Mouse (Mus musculus): Measurements from ENCODE around the gene C2cd4a.

C2cd4a gene

DNA sequence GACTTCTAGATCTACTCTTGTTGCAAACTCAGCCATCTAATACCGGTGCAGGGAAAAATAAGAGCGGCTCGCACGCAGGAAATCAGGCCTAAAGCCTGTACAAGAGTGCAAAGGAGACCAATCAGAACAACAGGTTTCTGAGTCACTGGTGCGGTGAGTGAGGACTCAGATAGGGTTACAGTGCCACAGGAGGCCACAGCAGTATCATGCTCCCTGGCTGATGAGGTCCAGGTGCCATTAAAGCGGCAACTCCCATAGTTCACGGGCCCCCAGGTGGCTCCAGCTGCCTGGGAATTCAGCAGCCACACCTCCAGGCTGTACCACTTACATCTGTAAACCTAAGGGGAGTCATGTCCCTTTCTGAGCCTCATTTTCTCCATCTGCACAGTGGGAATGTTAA, 45.8 kb downstream of the C2cd4a start:
- DNase-seq = no peak

DNA sequence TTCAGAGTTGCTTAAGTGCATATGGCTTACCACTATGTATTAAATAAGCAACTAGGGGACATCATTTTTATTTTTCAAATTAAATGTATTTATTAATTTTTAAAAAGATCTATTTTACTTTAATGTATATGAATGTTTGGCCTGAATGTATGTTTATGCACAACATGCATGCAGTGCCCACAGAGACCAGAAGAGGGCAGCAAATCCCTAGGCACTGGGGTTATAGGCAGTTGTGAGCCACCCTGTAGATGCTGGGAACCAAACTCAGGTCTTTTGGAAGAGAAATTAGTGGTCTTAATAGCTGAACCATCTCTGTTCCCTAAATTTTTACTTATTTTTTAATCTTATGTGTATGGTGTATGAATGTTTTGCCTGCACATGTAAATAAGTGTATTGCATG, 48.2 kb downstream of the C2cd4a start:
- no peak for DNase-seq

DNA sequence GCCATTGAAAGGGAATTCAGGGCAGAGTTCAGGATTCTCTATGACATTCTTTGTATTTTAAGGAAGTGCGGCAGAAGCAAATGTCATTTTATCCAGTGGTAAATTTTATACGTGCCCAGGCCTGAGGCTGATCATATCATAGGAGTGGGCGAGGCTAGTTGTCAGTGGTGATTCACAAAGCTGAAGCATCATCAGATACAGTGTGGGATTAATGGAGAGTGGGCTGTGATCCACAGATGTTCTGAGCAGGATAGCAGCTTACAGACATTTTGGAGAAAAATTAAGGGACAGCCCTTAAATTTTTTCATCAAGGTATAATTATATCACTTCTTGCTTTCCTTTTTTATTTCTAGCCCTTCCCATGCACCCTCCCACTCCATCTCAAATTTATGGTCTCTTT, 48.7 kb downstream of the C2cd4a start:
- no peak for DNase-seq

DNA sequence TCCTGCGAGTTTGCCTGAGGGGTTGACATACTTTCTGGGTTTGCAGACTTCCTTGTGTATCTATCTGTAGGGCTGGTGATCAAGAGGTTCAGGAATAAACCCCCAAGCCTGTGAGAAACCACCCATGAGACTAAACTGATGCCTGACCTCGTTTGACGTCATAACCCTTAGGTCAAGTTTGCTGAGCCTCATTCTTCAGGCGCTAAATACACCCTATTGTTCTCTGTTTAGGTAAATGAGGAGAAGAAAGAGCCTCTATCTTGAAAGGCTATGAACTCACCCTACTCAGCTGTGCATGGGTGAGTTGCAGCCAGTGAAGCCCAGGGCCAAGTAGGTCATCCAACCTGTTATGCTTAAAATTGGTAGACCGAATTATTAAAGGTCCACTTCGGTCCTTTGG, 49.3 kb downstream of the C2cd4a start:
- DNase-seq = no peak

Data from lung, postnatal 36 days (tissue).